Mouse (Mus musculus) erythroid progenitor cell, adult 5-6 weeks (primary cell): Measurements from ENCODE around the gene Fam92b. TPM values are rescaled to one million over a fixed set of nuclear protein-coding genes. Genes with fewer than 3 reads are reported as not detected.

Experiments
- ATAC-seq: replicated peaks from 2 replicates; pipeline ENCODE4 v1.8.0; 2016; ENCODE audit warnings: moderate number of reproducible peaks, mild to moderate bottlenecking, moderate TSS enrichment, inconsistent platforms; ENCODE audit not compliant: poor library complexity, low FRiP score, severe bottlenecking
- total RNA-seq, 2 experiments: library from RNA; stranded (forward) in 1 of 2; stranded (reverse) in 1 of 2; fragments of 150-400 nt in 1 of 2; fragments of 186-747, 209-891 nt in 1 of 2; gene quantifications; 2 replicates each; pipeline versions ENCODE4 v1.2.3 to v1.2.4; 2015 to 2017; ENCODE audit warnings: low replicate concordance in 2 of 2

The Fam92b gene
- not detected in 2 replicates for total RNA-seq (2015; ENCODE audit: low replicate concordance)
- total RNA-seq (2017; ENCODE audit: low replicate concordance), result not detected in 2 replicates

DNA sequence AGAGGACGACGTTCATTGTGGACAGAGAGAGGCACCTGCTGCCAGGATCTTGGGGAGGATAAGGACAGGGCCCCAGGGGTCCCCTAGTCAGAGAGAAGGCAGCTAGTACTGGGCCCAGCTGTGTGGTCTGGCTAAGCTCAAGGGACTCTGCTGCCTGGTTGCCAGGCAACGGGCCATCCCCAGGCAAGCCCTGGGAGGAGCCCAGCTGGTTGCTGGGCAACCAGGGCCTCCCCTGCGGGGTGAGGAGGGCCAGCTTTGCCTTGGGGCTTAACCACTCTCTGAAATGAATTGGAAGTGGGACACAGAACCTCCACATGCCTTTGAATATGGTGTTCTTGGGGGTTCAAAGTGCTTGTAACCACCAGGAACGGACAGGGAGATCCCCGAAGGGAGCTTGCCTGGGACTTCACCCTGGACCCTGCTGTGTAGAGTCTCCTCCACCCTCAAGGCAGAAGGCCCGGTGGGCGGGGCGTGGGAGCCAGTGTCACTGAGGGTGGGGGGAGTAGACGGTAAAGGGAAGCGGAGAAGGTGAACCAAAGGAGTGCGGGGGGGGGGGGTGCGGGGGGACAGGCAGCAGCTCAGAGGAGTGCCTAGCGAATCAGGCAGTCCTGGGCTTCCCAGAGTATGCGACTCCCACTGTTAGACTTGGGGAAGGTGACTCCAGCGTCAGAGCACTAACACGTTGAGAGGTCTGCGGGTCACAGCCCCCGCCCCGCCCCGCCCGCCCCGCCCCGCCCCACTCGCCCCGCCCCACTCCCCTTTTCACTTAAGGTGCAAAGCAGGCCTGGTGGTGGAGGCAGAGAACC is at the start of gene Fam92b:
Fam92b (minus strand) TSS at position 149 of the 806 bp plus-strand sequence.
- no peak for ATAC-seq

DNA sequence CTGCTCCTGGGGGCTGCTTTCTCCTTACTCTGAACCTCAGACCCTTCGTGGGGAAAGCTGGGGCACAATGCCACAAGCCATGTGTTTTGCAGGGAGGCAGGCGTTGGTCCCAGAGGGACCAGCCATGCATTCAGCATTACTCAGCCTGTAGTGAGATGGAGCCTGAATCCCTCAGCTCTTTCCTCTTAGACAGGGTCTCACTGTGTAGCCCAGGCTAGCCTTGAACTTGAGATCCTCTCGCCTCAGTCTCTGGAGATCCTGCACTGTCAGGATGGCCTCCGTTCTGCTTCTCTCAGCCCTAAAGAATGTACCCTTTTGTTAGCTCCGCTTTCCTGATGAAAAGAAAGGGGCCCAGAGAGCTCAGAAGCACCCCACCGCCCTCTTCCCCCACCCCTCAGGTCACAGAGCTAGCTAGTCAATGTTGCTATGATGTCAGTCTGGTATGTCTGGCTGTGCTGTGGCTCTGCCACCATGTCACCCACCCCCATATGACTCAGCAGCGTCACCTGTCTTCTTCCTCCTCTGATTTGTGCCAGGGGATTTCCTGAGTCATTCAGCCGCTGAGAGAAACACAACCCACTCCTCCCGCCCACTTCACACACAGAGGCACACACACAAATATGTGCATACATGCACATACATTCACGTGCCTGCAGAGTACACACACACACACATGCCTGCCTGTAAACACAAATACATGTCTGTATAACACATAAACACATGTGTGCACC is 48.3 kb upstream of the Fam92b start:
- no peak for ATAC-seq

DNA sequence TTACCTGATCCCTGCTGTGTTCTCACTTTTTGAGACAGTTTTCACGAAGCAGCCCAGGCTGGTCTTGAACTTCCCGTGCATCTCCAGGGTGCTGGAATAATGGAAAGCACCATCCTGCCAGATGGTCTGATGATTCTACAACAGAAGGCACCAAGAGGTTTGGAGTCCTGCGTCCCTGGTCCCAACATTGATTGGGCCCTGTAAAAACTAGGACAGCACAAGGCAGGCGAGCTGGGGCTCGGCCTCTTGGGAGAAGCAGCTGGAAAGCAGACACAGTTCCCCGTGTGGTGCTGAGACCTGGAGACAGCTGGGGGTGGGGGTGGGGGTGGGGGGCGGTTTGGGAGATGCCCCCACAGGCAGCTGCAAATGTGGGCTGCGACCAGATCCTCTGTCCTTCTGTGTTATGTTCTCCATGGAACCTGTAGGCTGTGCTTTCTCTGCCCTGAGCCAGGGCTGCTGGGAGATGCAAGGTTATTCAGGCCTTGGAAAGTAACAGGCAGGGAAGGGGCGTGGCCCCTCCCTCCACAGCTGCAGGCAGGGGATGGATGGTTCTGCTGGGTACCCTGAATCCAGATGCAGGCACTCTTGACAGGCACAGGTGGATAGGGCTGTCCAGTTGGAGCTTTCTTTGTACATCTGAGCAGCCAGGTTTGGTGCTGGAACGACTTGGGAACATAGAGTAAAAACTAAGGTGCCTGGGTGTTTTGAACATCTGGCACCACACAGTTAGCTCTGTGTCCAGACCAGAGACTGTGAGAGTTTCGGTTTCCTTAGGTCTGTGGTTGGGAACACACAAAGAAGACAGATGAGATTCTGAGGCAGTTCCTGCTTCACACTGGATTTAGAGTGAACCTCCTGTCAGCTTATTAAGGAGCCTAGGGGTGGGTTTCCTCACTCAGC is 47.5 kb upstream of the Fam92b start:
- ATAC-seq, result no peak

DNA sequence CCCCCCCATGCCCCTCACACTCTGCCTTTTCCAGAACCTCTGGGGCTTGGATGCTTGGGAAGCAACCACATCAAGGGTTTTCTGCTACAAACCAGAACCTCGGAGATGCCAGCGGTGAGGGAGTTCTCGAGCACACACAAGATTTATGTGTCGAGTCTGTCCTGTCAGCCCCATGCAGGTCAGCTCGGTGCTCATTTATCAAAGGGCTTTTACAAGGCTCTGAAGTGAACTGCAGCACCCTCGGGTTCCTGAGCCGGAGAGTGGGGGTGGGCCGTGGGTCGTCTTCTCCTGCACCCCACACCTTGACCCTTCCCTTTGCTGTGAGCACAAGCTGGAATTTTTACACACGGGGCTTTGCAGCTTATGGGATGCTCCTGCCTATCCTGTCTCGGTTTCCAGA is 45.3 kb upstream of the Fam92b start:
- no peak for ATAC-seq

DNA sequence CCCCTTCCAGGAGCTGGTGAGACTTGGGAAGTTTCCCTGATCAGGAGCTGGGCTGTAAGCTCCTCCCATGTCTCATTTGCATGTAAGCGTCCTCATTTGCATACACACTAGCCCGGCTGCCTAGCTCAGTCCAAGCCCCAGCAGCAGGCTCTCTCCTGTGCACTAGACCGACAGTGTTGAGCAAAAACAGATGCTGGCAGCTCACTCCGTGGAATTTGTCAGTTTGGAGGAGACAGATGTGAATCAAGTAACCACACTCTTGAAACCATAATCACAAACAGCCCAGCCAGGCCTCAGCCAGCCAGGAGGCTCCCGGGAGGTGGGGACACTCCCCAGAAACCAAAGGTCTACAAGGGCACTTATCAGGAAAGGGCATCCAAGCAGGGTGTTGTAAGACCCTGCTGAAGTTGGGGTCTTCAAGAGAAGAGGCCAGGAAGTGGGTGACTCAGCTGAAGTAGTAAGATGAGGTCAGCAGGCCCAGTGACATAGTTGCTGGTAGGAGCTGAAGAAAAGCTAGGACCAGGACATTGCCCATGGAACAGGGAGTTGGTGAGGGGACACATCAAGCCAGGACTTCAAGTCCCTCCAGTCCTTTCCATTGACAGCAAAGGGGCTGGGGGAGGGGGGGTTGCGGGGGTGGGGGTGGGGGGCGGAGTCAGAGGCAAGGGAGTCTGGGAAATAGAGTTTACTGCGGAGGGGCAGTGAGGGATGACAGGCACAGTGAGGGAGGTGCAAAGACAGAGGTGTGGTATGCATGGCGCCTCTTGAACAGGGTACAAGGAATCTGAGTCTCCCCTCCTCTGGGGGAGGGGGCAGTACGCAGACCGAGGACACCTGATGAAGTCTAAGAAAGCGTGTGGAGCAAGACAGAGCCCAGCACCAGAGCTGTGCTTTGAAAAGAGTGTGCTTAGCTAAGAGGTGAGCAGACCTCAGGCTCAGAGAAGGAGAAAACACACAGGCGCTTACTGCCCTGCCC is 39.9 kb upstream of the Fam92b start:
- ATAC-seq, result no peak

DNA sequence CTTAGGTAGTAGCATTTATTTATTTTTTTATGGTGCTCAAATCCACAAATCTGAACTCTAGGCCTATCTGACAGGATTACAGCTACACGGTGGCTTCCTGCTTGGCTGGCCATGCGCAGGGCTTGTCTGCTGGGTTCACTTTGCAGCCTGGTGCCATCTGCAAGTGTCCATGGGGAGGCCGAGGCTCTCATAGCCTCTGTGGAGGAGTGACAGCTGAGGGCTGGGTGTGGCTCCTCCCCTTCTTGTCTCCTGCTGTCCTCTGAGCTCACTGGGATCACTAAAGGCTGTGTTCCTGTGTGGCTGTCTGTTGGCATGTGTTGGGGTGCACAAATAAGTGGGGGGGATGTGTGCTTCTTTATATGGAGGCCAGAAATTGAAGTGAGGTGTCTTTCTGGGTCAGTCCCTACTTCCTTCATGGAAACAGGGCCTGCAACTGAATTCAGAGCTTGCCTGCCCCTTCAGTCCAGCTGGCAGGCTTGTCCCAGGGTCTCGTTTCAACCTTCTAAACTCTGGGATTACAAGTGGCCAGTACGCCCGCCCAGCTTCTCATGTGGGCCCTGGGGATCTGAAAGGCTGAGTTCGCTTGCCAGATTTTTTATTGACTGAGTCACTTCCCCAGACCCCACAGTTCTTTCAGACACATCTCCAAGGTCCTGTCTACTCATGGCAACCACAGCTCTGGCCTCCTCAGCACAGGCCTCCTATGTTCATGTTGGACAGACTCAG is 38.3 kb upstream of the Fam92b start:
- ATAC-seq, result no peak

DNA sequence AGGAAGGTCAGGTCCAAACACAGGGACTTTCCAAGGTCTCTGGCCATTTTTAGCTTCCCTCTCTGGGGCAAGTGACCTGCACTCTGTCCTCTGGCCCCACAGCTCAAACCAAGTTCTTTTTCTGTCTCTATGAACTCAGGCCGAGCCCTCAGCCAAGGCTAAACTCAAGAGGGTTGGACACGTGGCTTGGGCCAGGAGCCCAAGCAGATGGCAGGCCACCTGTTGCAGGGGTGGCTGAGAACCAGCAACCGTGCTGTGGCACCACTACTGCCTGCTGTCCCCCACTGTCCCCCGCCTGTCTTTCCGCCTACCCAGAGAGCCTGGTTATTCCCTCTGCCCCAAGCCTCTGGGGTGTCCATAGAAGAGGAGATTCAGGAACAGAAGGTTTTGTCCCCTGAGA is 36.7 kb upstream of the Fam92b start:
- ATAC-seq, result no peak

DNA sequence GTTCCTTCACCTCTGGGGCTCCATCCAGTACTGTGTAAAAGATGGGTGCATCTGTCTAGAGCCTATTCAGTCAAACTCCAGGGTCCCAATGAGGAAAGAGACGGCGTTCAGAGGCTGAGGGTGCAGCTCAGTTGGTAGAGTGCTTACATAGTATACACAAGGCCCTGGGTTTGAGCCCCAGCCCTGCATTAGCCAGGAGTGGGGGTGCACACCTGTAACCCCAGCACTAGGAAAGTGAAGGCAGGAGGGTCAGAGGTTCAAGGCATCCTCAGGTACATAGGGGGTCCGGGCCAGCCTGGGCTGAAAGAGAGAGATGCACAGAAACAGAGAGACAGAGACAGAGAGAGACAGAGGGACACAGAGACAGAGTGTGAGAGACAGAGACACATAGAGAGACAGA is 36.0 kb upstream of the Fam92b start:
- no peak for ATAC-seq

DNA sequence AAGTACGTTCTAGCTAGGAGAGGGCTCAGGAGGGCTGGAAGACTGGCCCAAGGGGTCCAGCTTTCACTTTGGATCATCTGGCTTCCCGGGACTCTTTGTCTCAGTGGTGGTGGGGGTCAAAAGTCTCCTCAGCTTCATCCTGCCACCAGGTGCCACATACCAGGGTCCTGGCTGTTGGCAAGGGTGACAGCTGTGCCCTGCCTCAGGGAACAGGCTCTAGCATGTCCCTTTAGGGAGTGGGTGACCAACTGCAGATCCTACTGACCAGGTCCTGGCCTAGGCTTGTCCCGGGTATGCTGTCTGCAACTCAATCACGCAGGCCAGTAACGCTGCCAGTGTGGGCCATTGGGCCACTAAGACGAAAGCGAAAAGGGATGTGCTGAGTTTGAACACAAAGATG is 35.3 kb upstream of the Fam92b start:
- no peak for ATAC-seq

DNA sequence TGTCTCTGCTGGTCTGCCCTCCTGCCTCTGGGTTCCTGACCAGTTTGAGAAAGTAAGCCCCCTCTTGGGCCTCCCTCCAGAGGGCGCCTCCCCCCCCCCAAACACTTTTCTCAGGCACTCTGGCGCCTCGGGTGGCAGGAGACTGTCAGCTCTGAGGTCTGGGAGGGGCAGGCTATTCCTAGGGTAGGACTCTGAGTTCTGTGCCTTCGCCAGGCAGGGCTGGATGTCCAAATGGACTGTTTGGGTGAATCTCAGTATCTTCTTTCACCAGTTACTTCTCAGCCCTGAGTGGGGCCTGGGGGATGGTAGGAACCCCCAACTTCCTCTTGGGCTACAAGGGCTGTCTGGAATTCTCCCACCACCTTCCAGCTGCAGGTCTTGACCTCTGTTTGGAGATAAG is 34.1 kb upstream of the Fam92b start:
- no peak for ATAC-seq

DNA sequence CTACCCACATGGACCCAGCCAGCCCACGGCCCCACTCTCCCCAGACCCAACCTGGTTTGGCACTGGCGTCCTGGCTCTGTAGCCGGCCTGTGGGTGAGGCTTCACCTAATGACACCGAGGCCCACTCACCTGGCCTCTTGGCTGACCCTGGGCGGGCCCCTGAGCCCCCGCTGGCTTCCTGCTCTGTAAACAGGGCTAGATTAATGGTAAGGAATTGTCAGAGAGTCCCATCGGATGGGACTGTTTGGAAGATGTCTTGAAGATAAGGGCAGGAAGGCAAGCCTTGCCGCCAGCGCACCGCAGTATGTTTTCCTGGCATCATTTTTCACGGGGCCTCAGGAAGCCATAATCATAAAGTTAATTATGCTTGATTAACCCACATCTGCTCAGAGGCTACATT is 30.8 kb upstream of the Fam92b start:
- ATAC-seq, result no peak

DNA sequence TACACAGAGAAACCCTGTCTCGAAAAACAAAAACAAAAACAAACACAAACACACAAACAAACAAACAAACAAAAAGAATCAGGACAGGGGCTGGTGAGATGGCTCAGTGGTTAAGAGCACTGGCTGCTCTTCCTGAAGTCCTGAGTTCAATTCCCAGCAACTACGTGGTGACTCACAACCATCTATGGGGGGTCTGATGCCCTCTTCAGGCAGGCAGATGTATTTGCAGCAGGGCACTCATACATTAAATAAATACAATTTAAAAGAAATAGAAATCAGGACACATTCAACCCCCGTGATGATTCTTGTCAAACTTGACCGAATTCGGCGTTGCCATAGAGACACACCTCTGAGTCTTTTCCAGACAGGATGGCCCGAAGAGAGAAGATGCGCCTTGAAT is 30.1 kb upstream of the Fam92b start:
- no peak for ATAC-seq

DNA sequence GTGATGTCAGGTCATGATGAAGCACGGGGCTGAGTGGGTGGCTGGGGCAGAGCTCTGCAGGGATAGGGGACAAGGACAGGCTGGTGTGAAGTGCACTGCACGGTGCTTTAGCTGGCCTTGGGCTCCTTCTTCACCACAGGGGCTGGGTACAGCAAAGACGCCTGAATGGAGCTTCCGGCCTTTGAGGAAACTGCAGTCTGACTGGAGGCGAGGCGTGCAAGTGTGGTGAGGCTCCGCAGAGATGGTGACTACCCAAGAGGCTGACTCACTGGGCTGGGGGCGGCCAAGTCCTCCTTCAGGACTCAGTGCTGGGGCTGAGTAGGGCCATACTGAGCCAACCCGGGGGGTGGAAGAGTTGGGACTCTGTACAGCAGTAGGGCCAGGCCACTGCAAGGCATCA is 28.6 kb upstream of the Fam92b start:
- ATAC-seq, result no peak

DNA sequence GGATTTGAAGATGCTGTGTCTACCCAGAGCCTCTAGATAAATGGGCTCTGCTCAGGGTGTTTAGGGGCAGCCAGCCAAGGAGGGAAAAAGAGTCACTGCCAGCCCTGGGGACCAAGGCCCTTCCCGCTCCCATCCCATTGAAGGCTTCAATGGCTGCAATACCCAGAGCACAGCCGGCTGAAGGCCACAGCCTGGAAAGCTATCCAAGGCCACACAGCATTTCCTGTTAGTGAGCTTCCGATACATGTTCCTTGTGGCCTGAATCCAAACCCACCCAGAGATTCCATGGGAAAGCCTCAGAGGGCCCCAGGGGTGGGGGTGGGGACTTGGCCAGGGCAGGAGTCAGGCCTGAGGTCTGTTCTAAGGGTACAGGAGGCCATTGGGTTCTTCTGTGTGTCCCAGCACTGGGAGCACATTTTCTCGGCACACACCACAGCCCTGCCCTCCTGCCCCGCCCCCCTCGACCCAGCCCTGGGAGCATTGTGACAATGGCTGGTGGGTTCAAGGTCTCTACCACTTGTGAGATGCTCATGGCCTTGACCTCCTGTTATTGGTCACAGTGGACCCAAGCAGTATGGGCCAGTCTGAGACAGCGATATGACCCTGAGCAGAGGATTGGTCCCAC is 27.6 kb upstream of the Fam92b start:
- no peak for ATAC-seq

DNA sequence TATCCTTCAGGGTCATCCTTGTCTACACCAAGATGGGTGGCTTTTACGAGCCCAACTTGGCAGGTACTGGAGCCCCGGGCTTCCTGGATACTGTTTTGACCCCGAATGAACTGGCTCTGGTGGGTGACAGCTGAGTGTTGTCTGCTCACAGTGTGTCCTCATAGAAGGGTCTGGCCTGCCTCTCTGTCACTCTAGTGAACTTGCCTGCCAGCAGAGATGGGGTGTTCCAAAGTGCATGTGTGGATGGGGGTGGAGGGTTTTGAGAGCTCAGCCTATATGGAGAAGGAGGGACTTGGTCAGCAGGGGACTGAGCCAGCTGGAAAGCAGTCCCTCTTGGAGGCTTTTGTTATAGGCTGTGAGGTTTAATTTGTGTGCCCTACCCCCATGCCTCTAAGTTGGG is 25.3 kb upstream of the Fam92b start:
- ATAC-seq, result no peak

DNA sequence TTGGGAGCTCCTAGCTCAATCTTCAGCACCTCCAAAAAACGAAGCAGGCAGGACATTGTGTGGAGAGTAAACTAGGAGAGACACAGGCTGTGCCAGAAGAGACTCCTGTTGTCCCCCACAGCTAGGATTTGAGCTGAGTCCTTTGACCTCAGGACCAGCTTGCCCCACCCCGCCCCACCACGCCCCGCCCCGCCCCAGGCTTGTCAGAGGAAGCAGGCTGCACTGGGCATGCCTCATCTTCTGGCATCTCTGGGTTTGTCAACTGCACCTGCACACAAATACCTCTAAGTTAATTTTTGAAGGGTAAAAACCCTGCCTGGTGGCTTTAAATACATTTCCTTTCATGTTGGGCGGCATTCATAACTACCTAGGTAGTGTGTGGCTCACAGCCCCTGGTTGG is 24.1 kb upstream of the Fam92b start:
- ATAC-seq, result no peak

DNA sequence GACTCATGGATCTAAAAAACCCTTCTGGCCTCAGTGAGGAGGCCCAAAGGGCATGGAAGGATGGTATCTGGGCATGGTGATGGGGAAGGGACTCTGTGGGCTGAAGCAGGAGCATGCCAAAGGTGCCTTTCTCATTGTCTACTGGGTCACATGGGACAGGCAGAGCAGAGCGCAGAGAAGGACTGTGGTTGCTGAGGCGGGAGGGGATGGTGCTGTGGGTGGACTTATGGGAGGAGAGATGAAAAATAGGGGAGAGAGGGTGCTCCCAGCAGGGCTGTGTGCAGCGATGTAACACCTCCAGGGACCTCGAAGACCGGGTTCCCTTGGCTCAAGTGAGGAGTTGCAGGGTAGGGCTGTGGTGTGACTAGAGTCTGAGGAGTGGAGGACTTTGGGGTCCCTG is 14.9 kb upstream of the Fam92b start:
- ATAC-seq, result no peak

DNA sequence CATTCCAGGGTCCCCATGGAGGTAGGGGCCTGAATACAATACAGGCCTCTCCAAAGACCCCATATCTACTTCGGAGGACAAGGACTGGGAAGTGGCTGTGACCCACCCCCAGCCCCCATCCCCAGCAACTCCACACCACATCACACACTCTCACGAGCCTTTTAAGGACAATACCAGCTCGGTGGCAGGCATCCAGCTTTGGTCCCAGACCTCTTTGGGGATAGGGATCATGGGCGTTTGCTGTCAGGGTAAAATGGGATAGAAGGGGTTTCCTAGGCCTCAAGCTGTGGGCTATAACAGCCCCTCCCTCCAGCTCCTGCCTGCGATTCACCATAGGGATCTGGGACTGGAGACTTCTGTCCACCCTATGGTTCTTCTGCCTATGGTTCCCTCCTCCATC is 14.4 kb upstream of the Fam92b start:
- ATAC-seq, result no peak
